Mouse (Mus musculus) heart, embryonic 13.5 days (tissue): ENCODE results near the gene Igsf9b. TPM values are rescaled to one million over a fixed set of nuclear protein-coding genes. Genes with fewer than 3 reads are reported as not detected.

ENCODE experiments used
- polyA plus RNA-seq: library from polyadenylated mRNA; unstranded; fragments of >200 nt; fragmentation: Nextera tagmentation; extraction: Ambion mirVana; gene quantifications from 2 replicates; pipeline ENCODE4 v1.2.1, GENCODE M21; 2015

Igsf9b gene
- polyA plus RNA-seq, 1 experiment from 2014 or later: 3.6 TPM

Other genes with a start within 250 kb of the Igsf9b start
- gene Jam3, start 143.8 kb upstream of the Igsf9b start, polyA plus RNA-seq: 39.8 and 43.4 TPM in 2 replicates
- gene Spata19, start 97.6 kb downstream of the Igsf9b start, polyA plus RNA-seq: not detected in 2 replicates